ENCODE assay signal across 22 mouse cellular contexts in the genomic region with DNA sequence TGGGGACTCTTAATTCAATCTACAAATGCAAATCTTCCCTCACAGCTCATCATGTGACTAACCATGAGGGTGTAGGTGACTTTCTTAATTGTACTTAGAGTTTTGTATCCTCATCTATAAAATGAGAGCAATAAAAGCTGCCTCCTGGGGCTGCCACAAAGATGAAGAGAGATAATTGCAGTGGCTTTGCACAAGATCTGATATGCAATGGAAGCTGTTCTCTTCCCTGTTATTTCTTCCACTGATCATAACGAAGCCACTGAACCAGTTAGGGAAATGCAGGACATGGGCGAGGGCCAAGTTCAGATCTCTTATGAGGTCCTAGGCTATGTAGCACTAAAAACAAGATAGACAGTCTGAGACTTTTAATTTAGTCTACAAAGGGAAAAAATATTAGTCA.
"Had no signal": no experiment of that assay in that cellular context is flagged by ENCODE, and none has a peak within 500 bp of the region (broad histone marks: within the 10 kb centered on the region; RNA-seq: fewer than 3 reads in every experiment).

No protein-coding gene starts in this region.

- H3K36me3 ChIP-seq: limb, embryonic 13.5 days; liver, embryonic 12.5 days; liver, embryonic 15.5 days; lung, embryonic 15.5 days; midbrain, embryonic 12.5 days; midbrain, embryonic 15.5 days; stomach, embryonic 15.5 days had no signal

- H3K4me2 ChIP-seq: limb, embryonic 13.5 days; liver, embryonic 12.5 days; liver, embryonic 15.5 days; lung, embryonic 15.5 days; midbrain, embryonic 12.5 days; midbrain, embryonic 15.5 days; stomach, embryonic 15.5 days had no signal

- H3K9ac ChIP-seq: limb, embryonic 13.5 days; liver, embryonic 12.5 days; liver, embryonic 15.5 days; lung, embryonic 15.5 days; midbrain, embryonic 12.5 days; midbrain, embryonic 15.5 days; stomach, embryonic 15.5 days had no signal

- H3K4me3 ChIP-seq: limb, embryonic 10.5 days; limb, embryonic 13.5 days; liver, embryonic 12.5 days; liver, embryonic 15.5 days; lung, embryonic 15.5 days; midbrain, embryonic 12.5 days; midbrain, embryonic 15.5 days; myocyte; stomach, embryonic 15.5 days had no signal

- H3K9me3 ChIP-seq: limb, embryonic 10.5 days; limb, embryonic 13.5 days; liver, embryonic 12.5 days; liver, embryonic 15.5 days; lung, embryonic 15.5 days; midbrain, embryonic 12.5 days; midbrain, embryonic 15.5 days; stomach, embryonic 15.5 days had no signal

- ATAC-seq: liver, embryonic 12.5 days; midbrain, embryonic 15.5 days had no signal

- H3K4me1 ChIP-seq: limb, embryonic 13.5 days; liver, embryonic 12.5 days; liver, embryonic 15.5 days; lung, embryonic 15.5 days; stomach, embryonic 15.5 days had no signal

- H3K27me3 ChIP-seq: limb, embryonic 13.5 days; liver, embryonic 12.5 days; liver, embryonic 15.5 days; lung, embryonic 15.5 days; midbrain, embryonic 12.5 days; midbrain, embryonic 15.5 days; stomach, embryonic 15.5 days had no signal

- DNase-seq: kidney, adult 18-20 months; kidney, adult 9 months; kidney, postnatal 14 days; kidney, postnatal 4 days; layer of hippocampus, adult 9-11 months; liver; lung, adult 18-20 months; lung, postnatal 10 days; lung, postnatal 36 days; right cerebral cortex, adult 18-20 months; right cerebral cortex, postnatal 14 days; right cerebral cortex, postnatal 4 days; thymus, postnatal 25 days had no signal

- H3K27ac ChIP-seq: limb, embryonic 10.5 days; limb, embryonic 13.5 days; liver, embryonic 12.5 days; liver, embryonic 15.5 days; lung, embryonic 15.5 days; midbrain, embryonic 12.5 days; midbrain, embryonic 15.5 days; stomach, embryonic 15.5 days had no signal
